ENCODE assay signal across 10 mouse cellular contexts in the genomic region with DNA sequence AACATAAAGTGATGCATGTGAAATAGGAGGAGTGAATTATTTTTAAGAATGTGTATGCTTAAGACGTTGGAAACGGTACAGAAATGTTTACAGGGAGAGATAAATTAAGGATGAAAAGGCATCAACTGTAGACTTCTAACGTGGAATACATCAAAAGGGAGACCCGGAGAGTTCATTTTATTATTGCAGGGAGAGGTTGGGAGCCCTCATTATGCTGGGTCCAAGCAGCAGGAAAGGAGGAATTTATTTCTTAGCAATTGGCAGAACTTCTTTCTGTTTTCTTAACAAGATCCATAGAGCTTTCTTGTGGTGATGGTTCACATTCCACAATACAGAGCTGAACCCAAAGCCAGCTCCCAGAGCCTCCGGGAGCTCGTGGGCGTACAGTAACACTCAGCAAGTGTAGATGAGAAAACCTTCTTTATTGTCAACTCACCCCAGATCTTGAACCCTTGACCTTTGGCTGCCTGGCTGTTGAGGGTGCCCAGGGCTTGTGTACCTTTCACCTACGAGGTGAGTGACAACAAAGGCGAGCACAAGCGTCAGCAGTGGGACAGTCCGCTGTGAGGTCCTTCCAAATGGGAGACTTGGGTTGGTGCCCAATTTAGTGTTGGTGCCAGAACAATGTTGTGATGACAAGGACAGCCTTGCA.
DNase-seq lines count a peak whose midpoint lies in the region; ATAC-seq lines count a peak whose summit lies in the region.
"Had no signal": no experiment of that assay in that cellular context is flagged by ENCODE, and none has a peak within 500 bp of the region (broad histone marks: within the 10 kb centered on the region; RNA-seq: fewer than 3 reads in every experiment).

No protein-coding gene starts in this region.

- intact Hi-C loops in left cerebral cortex, postnatal 14 days (cut with DNase I) = loop anchor here (1.0 to 5.0 kb wide), 2 partner anchors 76 to 158 kb away; a partner anchor contains a TSS

- no peak overlapping the region for H3K27ac ChIP-seq in embryonic facial prominence, embryonic 11.5 days (replicated peaks; ENCODE audit: low read depth, low read length)
- H3K27ac ChIP-seq in embryonic facial prominence, embryonic 10.5 days (replicated peaks) = no peak overlapping the region
- peak overlapping the region; percentile 8; the same call in 1 of the 2 replicates for H3K27ac ChIP-seq in limb, embryonic 12.5 days
- H3K27ac ChIP-seq: liver, embryonic 14.5 days had no signal

- 0 out of 2 replicates have a peak, but pooled peaks have one; percentile 14 for ATAC-seq in embryonic facial prominence, embryonic 11.5 days (replicated peaks; ENCODE audit: insufficient number of reproducible peaks, low FRiP score, low TSS enrichment, low read depth)
- no peak; the same call in 1 of the 2 replicates for ATAC-seq in limb, embryonic 12.5 days (ENCODE audit: insufficient number of reproducible peaks, insufficient read depth, low FRiP score, low TSS enrichment, low read depth)
- no peak for ATAC-seq in granulocyte monocyte progenitor cell, adult 5-6 weeks (replicated peaks; ENCODE audit: poor library complexity, severe bottlenecking)
- ATAC-seq: Patski had no signal

- no peaks in the 10 kb centered on the region for H3K4me1 ChIP-seq in embryonic facial prominence, embryonic 11.5 days (ENCODE audit: control insufficient read depth, insufficient read depth, low read length)
- H3K4me1 ChIP-seq in embryonic facial prominence, embryonic 10.5 days = peaks cover 5% of the 10 kb centered on the region
- H3K4me1 ChIP-seq in limb, embryonic 12.5 days (replicated peaks) = peaks cover 13% of the 10 kb centered on the region

- no peak overlapping the region for H3K4me3 ChIP-seq in embryonic facial prominence, embryonic 11.5 days (ENCODE audit: low read depth, low read length)
- no peak overlapping the region for H3K4me3 ChIP-seq in embryonic facial prominence, embryonic 10.5 days
- no peak overlapping the region for H3K4me3 ChIP-seq in limb, embryonic 12.5 days (replicated peaks)

- H3K4me2 ChIP-seq in embryonic facial prominence, embryonic 11.5 days (ENCODE audit: low read depth, low read length) = no peak overlapping the region
- H3K4me2 ChIP-seq in limb, embryonic 12.5 days = no peak overlapping the region

- DNase-seq in embryonic facial prominence, embryonic 11.5 days (ENCODE audit: low spot score) = no peak
- no peak for DNase-seq in embryonic facial prominence, embryonic 10.5 days (ENCODE audit: low spot score)
- DNase-seq in layer of hippocampus, adult 11-12 months (ENCODE audit: low spot score) = peak; percentile 9
- no peak for DNase-seq in layer of hippocampus, postnatal 25 days (ENCODE audit: extremely low spot score in 1 of 2, low spot score in 1 of 2)
- DNase-seq in cerebellum, adult 9-10 months = peak; percentile 50
- no peak for DNase-seq in left cerebral cortex, postnatal 14 days (ENCODE audit: low spot score in 2 of 2)

- no peaks in the 10 kb centered on the region for H3K9me3 ChIP-seq in embryonic facial prominence, embryonic 11.5 days (replicated peaks; ENCODE audit: control insufficient read depth, low read length)
- H3K9me3 ChIP-seq in embryonic facial prominence, embryonic 10.5 days = no peaks in the 10 kb centered on the region
- no peaks in the 10 kb centered on the region for H3K9me3 ChIP-seq in limb, embryonic 12.5 days

- no peak overlapping the region for H3K9ac ChIP-seq in embryonic facial prominence, embryonic 11.5 days (replicated peaks; ENCODE audit: low read length)
- H3K9ac ChIP-seq in limb, embryonic 12.5 days (replicated peaks) = no peak overlapping the region
- H3K9ac ChIP-seq: liver, embryonic 14.5 days had no signal

- WGBS in embryonic facial prominence, embryonic 11.5 days = 56% methylated on average over 11 of the region's 11 CpGs
- 67% methylated on average over 11 of the region's 11 CpGs for WGBS in embryonic facial prominence, embryonic 10.5 days
- WGBS in limb, embryonic 12.5 days = 32% methylated on average over 11 of the region's 11 CpGs

- H3K36me3 ChIP-seq in embryonic facial prominence, embryonic 11.5 days (replicated peaks; ENCODE audit: control insufficient read depth, insufficient read depth, low read depth, low read length) = no peaks in the 10 kb centered on the region
- H3K36me3 ChIP-seq in embryonic facial prominence, embryonic 10.5 days (replicated peaks) = no peaks in the 10 kb centered on the region
- no peaks in the 10 kb centered on the region for H3K36me3 ChIP-seq in limb, embryonic 12.5 days

- no peaks in the 10 kb centered on the region for H3K27me3 ChIP-seq in embryonic facial prominence, embryonic 11.5 days (ENCODE audit: control insufficient read depth, insufficient read depth, low read length)
- no peaks in the 10 kb centered on the region for H3K27me3 ChIP-seq in embryonic facial prominence, embryonic 10.5 days (replicated peaks; ENCODE audit: low read depth, poor library complexity, severe bottlenecking)
- no peaks in the 10 kb centered on the region for H3K27me3 ChIP-seq in limb, embryonic 12.5 days

Comparison
In these comparisons a context has a peak if more than half of its experiments do, and no peak if none do; other contexts are left out.
1. DNase-seq: peak in layer of hippocampus, adult 11-12 months (single experiment) and cerebellum, adult 9-10 months (single experiment); none in embryonic facial prominence, embryonic 11.5 days (single experiment), embryonic facial prominence, embryonic 10.5 days (single experiment), layer of hippocampus, postnatal 25 days (0 of 2) and left cerebral cortex, postnatal 14 days (0 of 2).